ENCODE assay signal across 9 mouse cellular contexts in genomic region chr5:113869132-113869531, GRCm38 (mm10). TPM values are rescaled to one million over a fixed set of nuclear protein-coding genes. Genes with fewer than 3 reads are reported as not detected.
DNase-seq lines count a peak whose midpoint lies in the region; ATAC-seq and TF ChIP-seq lines count a peak whose summit lies in the region.
"Had no signal": no experiment of that assay in that cellular context is flagged by ENCODE, and none has a peak within 500 bp of the region (broad histone marks: within the 10 kb centered on the region; RNA-seq: fewer than 3 reads in every experiment).

No protein-coding gene starts in this region.

- H3K27ac ChIP-seq in intestine, embryonic 14.5 days (ENCODE audit: low read depth): peak overlapping the region; percentile 11
- no peak overlapping the region; the same call in 1 of the 2 replicates for H3K27ac ChIP-seq in intestine, embryonic 15.5 days
- H3K27ac ChIP-seq in forebrain, embryonic 13.5 days: peak overlapping the region; percentile 99

- H3K4me2 ChIP-seq in intestine, embryonic 14.5 days (ENCODE audit: low read length): no peak overlapping the region
- no peak overlapping the region for H3K4me2 ChIP-seq in intestine, embryonic 15.5 days (replicated peaks)
- H3K4me2 ChIP-seq in forebrain, embryonic 13.5 days: no peak overlapping the region
- peak overlapping the region; percentile 51 for H3K4me2 ChIP-seq in myocyte (ENCODE audit: low read depth)
- H3K4me2 ChIP-seq: embryonic facial prominence, embryonic 12.5 days had no signal

- peaks cover 57% of the 10 kb centered on the region for H3K4me1 ChIP-seq in intestine, embryonic 14.5 days (replicated peaks; ENCODE audit: control insufficient read depth, insufficient read depth, low read length)
- peaks cover 64% of the 10 kb centered on the region for H3K4me1 ChIP-seq in intestine, embryonic 15.5 days (replicated peaks)
- H3K4me1 ChIP-seq in forebrain, embryonic 13.5 days: peaks cover 76% of the 10 kb centered on the region

- H3K27me3 ChIP-seq in intestine, embryonic 14.5 days (replicated peaks; ENCODE audit: control insufficient read depth, insufficient read depth, low read length): no peaks in the 10 kb centered on the region
- no peaks in the 10 kb centered on the region for H3K27me3 ChIP-seq in intestine, embryonic 15.5 days (replicated peaks)
- no peaks in the 10 kb centered on the region for H3K27me3 ChIP-seq in forebrain, embryonic 13.5 days
- H3K27me3 ChIP-seq in myocyte (ENCODE audit: control insufficient read depth, insufficient read depth, insufficient read length): no peaks in the 10 kb centered on the region
- H3K27me3 ChIP-seq: embryonic facial prominence, embryonic 12.5 days had no signal

- no peaks in the 10 kb centered on the region for H3K9me3 ChIP-seq in intestine, embryonic 14.5 days (ENCODE audit: control insufficient read depth, low read length)
- H3K9me3 ChIP-seq in intestine, embryonic 15.5 days: no peaks in the 10 kb centered on the region
- H3K9me3 ChIP-seq in forebrain, embryonic 13.5 days (replicated peaks): no peaks in the 10 kb centered on the region
- H3K9me3 ChIP-seq: embryonic facial prominence, embryonic 12.5 days had no signal

- peaks cover 16% of the 10 kb centered on the region for H3K36me3 ChIP-seq in intestine, embryonic 14.5 days (ENCODE audit: control insufficient read depth, insufficient read depth, low read length)
- peaks cover 14% of the 10 kb centered on the region for H3K36me3 ChIP-seq in intestine, embryonic 15.5 days
- peaks cover 15% of the 10 kb centered on the region for H3K36me3 ChIP-seq in forebrain, embryonic 13.5 days (ENCODE audit: poor library complexity, severe bottlenecking)
- peaks cover 7% of the 10 kb centered on the region for H3K36me3 ChIP-seq in myocyte (ENCODE audit: control insufficient read depth, insufficient read depth)

- intact Hi-C loops in heart, postnatal 14 days (cut with DNase I): no loop called here

- H3K79me2 ChIP-seq in myocyte (ENCODE audit: control insufficient read depth, insufficient read depth): peaks cover 70% of the 10 kb centered on the region

- H3K4me3 ChIP-seq in intestine, embryonic 14.5 days (ENCODE audit: low read depth, low read length): no peak overlapping the region
- H3K4me3 ChIP-seq in intestine, embryonic 15.5 days (replicated peaks): no peak overlapping the region
- no peak overlapping the region for H3K4me3 ChIP-seq in forebrain, embryonic 13.5 days
- no peak overlapping the region for H3K4me3 ChIP-seq in myocyte
- H3K4me3 ChIP-seq: embryonic facial prominence, embryonic 12.5 days had no signal

- H3K9ac ChIP-seq in intestine, embryonic 14.5 days (ENCODE audit: low read length): no peak overlapping the region
- no peak overlapping the region for H3K9ac ChIP-seq in intestine, embryonic 15.5 days
- H3K9ac ChIP-seq in forebrain, embryonic 13.5 days: peak overlapping the region; percentile 18; the same call in 1 of the 2 replicates
- H3K9ac ChIP-seq: embryonic facial prominence, embryonic 12.5 days had no signal

- 38% methylated on average over 11 of the region's 11 CpGs for WGBS in intestine, embryonic 14.5 days
- 43% methylated on average over 11 of the region's 11 CpGs for WGBS in intestine, embryonic 15.5 days
- WGBS in forebrain, embryonic 13.5 days: 33% methylated on average over 11 of the region's 11 CpGs

- TF ChIP-seq POLR2A in myocyte (IDR thresholded peaks at IDR 0.05; ENCODE audit: insufficient read length, low read depth): no peak

- no peak overlapping the region for H3ac ChIP-seq in myocyte (ENCODE audit: control insufficient read depth, insufficient read length)

- no peak for DNase-seq in intestine, embryonic 14.5 days (ENCODE audit: low spot score)
- DNase-seq in heart, postnatal 14 days: peak; percentile 80 to 82
- peak; percentile 82 to 92 for DNase-seq in kidney, postnatal 36 days
- no peak for DNase-seq in left cerebral cortex, adult 11 months (ENCODE audit: low spot score)
- no peak for DNase-seq in adipocyte (ENCODE audit: low spot score)

- ATAC-seq in intestine, embryonic 14.5 days (replicated peaks; ENCODE audit: low FRiP score, low TSS enrichment, low read depth): 0 out of 2 replicates have a peak, but pooled peaks have one; percentile 9
- no peak for ATAC-seq in intestine, embryonic 15.5 days
- ATAC-seq in forebrain, embryonic 13.5 days: no peak

TF ChIP-seq in myocyte, 11 proteins besides CTCF, POLR2A, EP300 and RAD21:
- peak in 2 of 3 experiments; percentile 64 to 75 for TF ChIP-seq MYOG (IDR thresholded peaks at IDR 0.05; ENCODE audit: control insufficient read depth in 1 of 3, insufficient read depth in 1 of 3, insufficient read length in 2 of 3, low read depth in 2 of 3)
- peak in 2 of 3 experiments; percentile 82 to 95 for TF ChIP-seq MYOD1 (IDR thresholded peaks at IDR 0.05; ENCODE audit: control insufficient read depth in 1 of 3, insufficient read length in 2 of 3, low read depth in 2 of 3)
- TF ChIP-seq MAX (IDR thresholded peaks at IDR 0.05; ENCODE audit: low read depth): no peak
TF ChIP-seq in myocyte: peak in this region for 2.

RNA-seq across cellular contexts. Expression of gene Selplg, which starts 36.7 kb away (rescaled TPM):
- polyA plus RNA-seq in intestine, embryonic 14.5 days (2014; fragmentation: Nextera tagmentation; extraction: Ambion mirVana): 4.0 and 4.7 TPM in 2 replicates
- polyA plus RNA-seq in intestine, embryonic 15.5 days (2015; fragmentation: Nextera tagmentation; extraction: Ambion mirVana): 3.4 and 4.4 TPM in 2 replicates
- 0.40 and 0.62 TPM in 2 replicates for polyA plus RNA-seq in forebrain, embryonic 13.5 days (2015; fragmentation: Nextera tagmentation; extraction: Ambion mirVana)
- 1 to 10 TPM; 2.3 to 6.4 TPM for total RNA-seq in heart, postnatal 14 days (2021)
- polyA plus RNA-seq in myocyte (2012; fragmentation: generic; extraction: Trizol): not detected

RNA-seq across cellular contexts. Expression of gene Coro1c, which starts 39.4 kb away (rescaled TPM):
- 185 and 200 TPM in 2 replicates for polyA plus RNA-seq in intestine, embryonic 14.5 days (2014; fragmentation: Nextera tagmentation; extraction: Ambion mirVana)
- 167 and 173 TPM in 2 replicates for polyA plus RNA-seq in intestine, embryonic 15.5 days (2015; fragmentation: Nextera tagmentation; extraction: Ambion mirVana)
- polyA plus RNA-seq in forebrain, embryonic 13.5 days (2015; fragmentation: Nextera tagmentation; extraction: Ambion mirVana): 235 and 246 TPM in 2 replicates
- total RNA-seq in heart, postnatal 14 days (2021): 10 to 100 TPM; 41.1 to 51.1 TPM
- polyA plus RNA-seq in myocyte (2012; fragmentation: generic; extraction: Trizol): 58.9 TPM

Comparison
In these comparisons a context has a peak if more than half of its experiments do, and no peak if none do; other contexts are left out.
1. DNase-seq: peak in heart, postnatal 14 days (2 of 2) and kidney, postnatal 36 days (2 of 2); none in intestine, embryonic 14.5 days (single experiment), left cerebral cortex, adult 11 months (single experiment) and adipocyte (single experiment).